Mouse (Mus musculus): ENCODE measurements at regions not wholly inside any gene's neighbourhood (a gene's known extent, or its start where the extent isn't known, plus 50 kb on each side); places are given as distances from the start of the nearest gene placed in this dataset.

DNA sequence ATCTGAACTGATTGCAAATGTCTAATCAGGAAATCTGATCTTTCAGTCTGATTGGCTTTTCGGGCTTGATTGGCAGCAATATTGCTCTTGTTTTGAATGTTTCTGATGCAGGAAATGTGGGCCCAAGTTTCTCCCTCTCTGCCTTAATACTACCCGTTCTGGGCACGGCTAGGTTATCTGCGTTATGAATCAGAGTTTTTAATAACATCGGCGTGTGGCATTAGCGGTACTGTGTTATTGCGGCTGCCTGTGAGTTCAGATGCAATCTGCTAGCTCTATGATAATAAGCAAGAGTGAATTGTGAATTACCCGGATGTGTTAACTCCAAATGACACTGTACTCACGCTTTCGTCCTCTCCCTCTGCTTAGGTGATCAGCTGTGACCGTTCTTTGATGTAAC lies 316.2 kb upstream of the Kif2a start:
- no peak for TF ChIP-seq CTCF (IDR thresholded peaks at IDR 0.05; ENCODE audit: borderline replicate concordance, extremely low read depth, insufficient read depth, insufficient read length)
- TF ChIP-seq POLR2A (IDR thresholded peaks at IDR 0.05; ENCODE audit: borderline replicate concordance, extremely low read depth, insufficient read depth, insufficient read length, poor library complexity, severe bottlenecking): no peak

Measured in brain, embryonic 14.5 days (tissue).